Mouse (Mus musculus): ENCODE data around the gene 2310009B15Rik.
"Not testable (repeated sequence)": the region's sequence is repeated elsewhere in the genome, so short reads cannot be mapped to it uniquely, and the experiment has no call there.

2310009B15Rik gene

DNA sequence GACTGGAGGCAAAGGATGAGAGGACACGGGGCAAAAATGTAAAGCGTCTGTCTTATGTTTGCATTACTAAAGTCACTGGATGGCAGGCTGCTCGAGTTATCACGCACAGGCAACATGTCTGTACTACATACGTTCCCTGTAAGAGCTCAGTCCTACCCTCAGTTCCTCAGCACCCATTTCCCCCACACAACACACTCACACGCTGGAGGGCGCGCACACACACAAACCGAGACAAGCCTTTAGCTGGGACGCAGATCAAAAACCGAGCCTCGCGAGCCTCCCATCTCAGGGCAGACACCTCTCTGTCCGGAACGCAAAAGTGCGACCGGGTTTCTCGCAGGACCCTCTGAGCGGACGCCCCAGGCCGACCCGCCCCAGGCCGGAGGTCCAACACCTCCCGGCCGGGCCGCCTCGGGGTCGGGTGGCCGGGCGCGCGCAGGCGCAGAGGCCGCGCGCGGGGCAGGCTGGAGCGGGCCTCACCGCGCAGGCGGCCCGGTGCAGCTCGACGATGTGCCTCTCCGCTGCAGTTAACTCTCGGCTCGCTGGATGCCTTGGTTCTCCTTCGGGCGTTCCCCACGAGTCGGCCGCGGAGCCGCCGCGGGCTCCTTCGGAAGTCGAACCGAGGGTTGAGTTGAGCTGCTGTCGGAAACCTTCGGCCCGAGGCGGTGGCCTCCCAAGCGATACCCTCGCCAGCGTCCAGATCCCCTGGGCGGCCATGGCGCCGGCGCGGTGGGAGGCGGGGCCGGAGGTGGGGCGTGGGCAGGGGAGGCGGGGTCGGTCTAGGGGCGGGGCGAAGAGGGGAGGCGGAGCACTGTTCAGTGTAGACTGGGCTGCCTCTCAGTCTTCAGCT lies at the start of gene 2310009B15Rik:
TSS of gene 2310009B15Rik (minus strand) at position 752 of the 850 bp plus-strand sequence.
- TF ChIP-seq GATA4 (IDR thresholded peaks at IDR 0.05; ENCODE audit: insufficient replicate concordance, low read length) = not testable (repeated sequence)

DNA sequence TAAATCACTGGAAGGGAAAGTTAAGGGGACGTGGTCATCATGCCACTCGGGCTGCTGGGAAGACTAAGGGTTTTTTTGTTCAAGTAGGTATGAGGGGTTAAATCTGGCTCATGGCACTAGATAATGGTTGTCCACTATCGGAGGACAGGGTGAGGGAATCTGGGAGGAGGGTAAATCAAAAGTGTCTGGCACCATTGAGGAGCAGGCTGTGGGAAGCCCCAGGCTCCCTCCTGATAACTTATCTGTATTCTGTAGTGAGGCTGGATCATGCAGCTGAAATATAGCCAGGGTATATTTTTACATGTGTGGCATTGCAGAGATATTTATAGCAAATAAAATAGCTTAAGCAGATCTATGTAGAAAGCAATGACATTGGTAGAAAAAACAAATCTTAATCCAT lies 49.6 kb upstream of the 2310009B15Rik start:
- TF ChIP-seq GATA4 (IDR thresholded peaks at IDR 0.05; ENCODE audit: insufficient replicate concordance, low read length) = no peak

DNA sequence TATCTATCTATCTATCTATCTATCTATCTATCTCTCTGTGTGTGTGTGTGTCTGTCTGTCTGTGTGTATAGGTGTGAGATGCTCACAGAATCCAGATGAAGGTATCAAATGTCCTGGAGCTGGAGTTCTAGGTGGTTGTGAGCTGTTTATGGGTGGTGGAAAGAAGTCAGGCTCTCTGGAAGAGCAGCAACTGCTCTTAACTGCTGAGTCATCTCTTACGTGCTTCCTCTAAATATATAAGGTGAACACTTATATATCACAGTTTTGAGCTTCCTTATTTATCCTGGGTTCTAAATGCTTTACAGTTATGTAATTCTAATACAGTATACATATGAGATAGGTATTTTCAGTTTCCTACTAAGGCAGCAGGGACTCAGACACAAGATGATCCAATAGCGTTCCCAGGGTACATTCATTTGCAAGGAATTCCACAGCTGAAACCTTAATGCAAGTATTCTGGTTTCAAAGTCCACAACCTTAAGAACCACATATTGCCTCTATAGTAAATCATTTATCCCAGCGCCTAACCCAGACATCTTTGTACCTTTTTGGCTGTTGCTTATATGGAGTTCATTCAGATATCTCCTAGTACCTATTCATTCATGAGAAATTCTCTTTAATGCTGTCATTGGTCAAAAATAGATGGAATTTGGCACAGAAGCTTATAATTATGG lies 48.6 kb upstream of the 2310009B15Rik start:
- TF ChIP-seq GATA4 (IDR thresholded peaks at IDR 0.05; ENCODE audit: insufficient replicate concordance, low read length) = no peak

DNA sequence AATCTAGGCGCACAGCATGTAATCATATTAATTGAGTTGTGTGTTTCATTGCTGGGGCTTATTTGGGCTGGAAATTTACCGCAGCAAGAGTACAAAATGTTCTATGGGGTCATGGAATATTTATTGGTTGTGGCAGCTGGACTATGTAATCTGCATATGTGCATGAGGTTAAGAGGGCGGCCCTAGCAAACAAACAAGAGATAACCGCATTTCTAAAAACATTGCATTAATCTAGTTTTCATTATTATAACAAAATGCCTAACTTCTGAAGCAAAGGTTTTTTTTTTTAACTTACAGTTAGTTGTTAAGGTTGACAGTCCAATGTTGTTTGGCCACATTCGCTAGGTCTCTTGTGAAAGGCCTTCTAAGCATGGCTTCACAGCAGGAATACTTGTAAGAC lies 47.2 kb upstream of the 2310009B15Rik start:
- TF ChIP-seq GATA4 (IDR thresholded peaks at IDR 0.05; ENCODE audit: insufficient replicate concordance, low read length) = no peak

GRCm38 (mm10) chr1:138901431-138902117 lies 44.9 kb upstream of the 2310009B15Rik start:
- TF ChIP-seq GATA4 (IDR thresholded peaks at IDR 0.05; ENCODE audit: insufficient replicate concordance, low read length) = no peak

DNA sequence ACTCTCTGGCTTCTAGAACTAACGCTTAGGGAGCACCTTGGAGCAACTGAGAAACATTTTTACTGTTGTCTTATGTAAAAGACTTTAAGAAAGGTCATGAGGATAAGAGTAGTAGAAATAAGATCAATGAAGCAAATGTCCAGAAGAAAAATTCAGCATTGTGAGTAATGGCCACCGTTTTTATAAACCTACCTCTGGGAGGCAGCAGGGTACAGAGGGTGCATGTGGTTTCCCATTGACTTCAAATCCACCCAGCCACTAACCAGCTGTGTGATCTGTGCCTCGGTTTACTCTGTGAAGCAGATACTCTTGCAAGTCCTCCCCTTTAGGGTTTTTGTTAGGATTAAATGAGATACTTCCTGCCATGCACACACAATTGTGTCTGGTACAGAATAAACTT lies 39.4 kb upstream of the 2310009B15Rik start:
- no peak for TF ChIP-seq GATA4 (IDR thresholded peaks at IDR 0.05; ENCODE audit: insufficient replicate concordance, low read length)

DNA sequence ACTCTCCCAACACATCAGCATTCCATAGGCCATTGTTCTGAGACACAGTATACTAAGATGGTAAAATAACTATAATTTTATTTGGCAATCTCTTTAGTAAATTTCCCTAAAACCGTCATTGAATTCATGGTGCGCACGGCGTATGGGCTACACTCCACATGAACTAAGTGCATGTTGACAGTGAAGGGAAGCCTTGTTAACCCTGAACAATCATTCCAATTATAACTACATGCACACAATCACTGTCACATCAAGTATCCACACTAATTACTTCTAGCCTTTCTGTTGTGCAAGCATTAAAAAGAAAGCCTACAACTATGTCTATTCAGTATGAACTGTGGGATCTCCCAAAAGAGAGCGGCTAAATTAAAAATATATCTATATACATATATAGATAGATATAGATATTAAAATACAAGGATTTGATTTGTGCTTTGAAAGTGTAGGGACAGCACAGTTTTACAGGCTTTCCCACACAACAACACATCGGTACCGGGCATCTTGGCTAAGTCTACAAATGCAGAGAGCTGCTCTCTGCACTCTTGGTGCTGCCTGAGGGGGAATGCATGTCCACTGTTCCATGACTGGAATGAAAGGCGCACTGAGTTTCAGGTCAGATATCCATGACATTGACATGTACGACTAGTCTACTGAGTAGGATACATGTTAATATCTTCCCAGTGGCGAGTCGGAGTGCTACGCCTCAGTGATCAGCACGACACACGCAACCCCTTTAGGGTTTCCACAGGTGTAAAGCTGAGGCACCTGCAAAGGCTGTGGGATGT lies 21.0 kb upstream of the 2310009B15Rik start:
- no peak for TF ChIP-seq GATA4 (IDR thresholded peaks at IDR 0.05; ENCODE audit: insufficient replicate concordance, low read length)

- no peak for TF ChIP-seq GATA4 (IDR thresholded peaks at IDR 0.05; ENCODE audit: insufficient replicate concordance, low read length)
Measured at GRCm38 (mm10) chr1:138876371-138877045, 19.9 kb upstream of the 2310009B15Rik start.

GRCm38 (mm10) chr1:138850823-138851222 lies 5.8 kb downstream of the 2310009B15Rik start:
- no peak for TF ChIP-seq GATA4 (IDR thresholded peaks at IDR 0.05; ENCODE audit: insufficient replicate concordance, low read length)

GRCm38 (mm10) chr1:138850161-138850539 lies 6.5 kb downstream of the 2310009B15Rik start:
- no peak for TF ChIP-seq GATA4 (IDR thresholded peaks at IDR 0.05; ENCODE audit: insufficient replicate concordance, low read length)

DNA sequence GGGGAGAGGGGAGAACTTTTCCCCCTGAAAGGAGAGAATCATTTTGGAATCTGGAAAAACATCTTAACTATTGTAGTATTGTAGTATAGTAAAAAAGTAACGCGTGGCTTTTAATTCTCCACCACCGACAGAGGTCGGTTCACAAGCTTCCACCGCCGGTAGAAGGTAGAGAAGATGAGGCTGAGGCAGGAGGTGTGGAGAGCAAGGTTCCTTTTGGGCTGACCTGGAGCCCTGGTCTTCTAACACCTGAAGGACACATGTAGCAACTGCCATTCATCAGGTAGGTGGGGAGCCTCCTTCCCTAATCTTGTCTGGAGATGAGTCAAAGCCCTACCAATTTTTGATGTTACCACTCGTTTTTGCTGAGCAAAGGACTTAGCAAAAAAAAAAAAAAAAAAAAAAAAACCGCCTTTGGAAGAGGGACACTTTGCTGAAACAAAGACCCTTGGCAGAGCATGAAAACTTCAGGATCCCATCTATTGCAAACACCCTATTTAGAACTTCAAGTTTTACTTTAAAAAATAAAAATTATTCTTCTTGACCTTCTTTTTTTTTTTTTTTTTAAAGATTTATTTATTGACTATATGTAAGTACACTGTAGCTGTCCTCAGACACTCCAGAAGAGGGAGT lies 7.0 kb downstream of the 2310009B15Rik start:
- TF ChIP-seq GATA4 (IDR thresholded peaks at IDR 0.05; ENCODE audit: insufficient replicate concordance, low read length) = no peak

- no peak for TF ChIP-seq GATA4 (IDR thresholded peaks at IDR 0.05; ENCODE audit: insufficient replicate concordance, low read length)
Measured at GRCm38 (mm10) chr1:138848511-138849109, 8.0 kb downstream of the 2310009B15Rik start, which contains the start of gene Lhx9. Gene Lhx9, minus strand, starts transcription at chr1:138848577.

GRCm38 (mm10) chr1:138848026-138848425 lies 8.6 kb downstream of the 2310009B15Rik start:
- TF ChIP-seq GATA4 (IDR thresholded peaks at IDR 0.05; ENCODE audit: insufficient replicate concordance, low read length) = no peak

Data from liver, adult (tissue).